Mouse (Mus musculus): ENCODE results near the gene Gas2l2. TPM values are rescaled to one million over a fixed set of nuclear protein-coding genes. Genes with fewer than 3 reads are reported as not detected.

The Gas2l2 gene
- total RNA-seq (2017), result not detected in 2 replicates

DNA sequence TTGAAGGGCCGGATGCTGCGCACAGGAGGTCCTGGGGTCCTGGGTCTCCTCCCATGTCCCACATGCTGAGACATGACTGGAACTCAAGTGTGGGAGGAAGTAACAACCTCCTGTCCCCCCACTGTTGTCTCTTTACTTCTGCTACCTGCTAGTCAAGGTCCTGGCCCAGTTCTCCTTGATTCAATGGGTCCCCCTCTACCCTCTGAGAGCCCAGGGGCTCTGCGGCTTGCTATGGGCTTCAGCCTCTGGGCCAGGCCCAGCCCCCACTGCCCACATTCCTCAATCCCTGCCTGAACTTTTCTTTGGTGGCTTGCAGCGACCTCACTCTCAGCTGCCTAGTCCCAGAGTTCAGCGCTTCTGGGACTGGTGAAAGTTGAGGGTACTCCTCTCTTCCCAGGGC lies at the start of gene Gas2l2:
TSS of gene Gas2l2 (minus strand) at position 101 of the 400 bp plus-strand sequence.
- ATAC-seq (replicated peaks; ENCODE audit: low read depth, poor library complexity, severe bottlenecking), result no peak

- ATAC-seq (replicated peaks; ENCODE audit: low read depth, poor library complexity, severe bottlenecking), result peak; percentile 7; the same call in 1 of the 2 replicates
Observed at GRCm38 (mm10) chr11:83473235-83474016, 44.2 kb upstream of the Gas2l2 start.

DNA sequence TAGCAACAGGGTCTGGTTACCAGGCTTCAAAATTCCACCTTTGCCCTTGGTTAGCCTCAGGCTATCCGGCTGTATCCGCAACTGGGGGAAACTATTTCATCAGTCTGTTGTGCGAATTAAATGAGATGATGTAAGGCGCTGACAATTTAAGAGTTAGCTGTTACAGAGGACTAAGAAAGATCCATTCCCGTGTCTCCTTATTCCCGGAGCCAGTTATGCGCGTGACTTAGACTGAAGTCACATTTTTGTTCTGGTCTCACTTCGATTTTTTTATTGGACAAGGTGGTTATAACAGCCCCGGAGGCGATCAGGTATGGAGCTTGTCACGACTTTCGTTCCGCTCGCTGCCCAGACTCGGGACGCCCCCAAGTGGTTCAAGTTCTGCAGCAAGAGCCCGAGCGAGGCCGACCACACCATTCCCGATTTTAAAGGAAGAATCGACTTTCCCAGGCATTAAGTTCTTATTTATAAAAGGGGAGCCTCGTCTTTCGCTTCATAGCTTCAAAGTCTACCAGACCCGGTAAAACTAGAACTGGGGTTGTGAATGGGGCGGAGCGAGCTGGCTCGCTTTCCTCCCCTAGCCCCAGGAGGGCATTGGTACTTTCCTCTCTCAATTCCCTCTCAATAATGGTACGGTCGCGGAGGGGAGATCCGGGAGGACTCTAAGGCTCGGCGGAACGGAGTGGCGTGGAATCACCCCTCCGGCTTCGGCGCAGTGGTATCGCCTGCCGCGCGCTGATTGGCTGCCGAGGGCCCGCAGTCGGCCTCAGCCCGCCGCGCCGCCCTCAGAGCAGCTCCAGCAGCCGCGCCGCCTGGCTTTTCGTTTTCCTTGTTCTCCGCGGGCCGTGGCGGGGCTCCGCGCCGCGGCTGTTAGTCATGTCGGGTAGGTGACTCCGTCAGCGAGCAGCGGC lies 43.3 kb upstream of the Gas2l2 start, which contains the start of gene Taf15:
TSS of gene Taf15 (plus strand) at position 763 of the 911 bp plus-strand sequence.
- peak; percentile 99 for ATAC-seq (replicated peaks; ENCODE audit: low read depth, poor library complexity, severe bottlenecking)

DNA sequence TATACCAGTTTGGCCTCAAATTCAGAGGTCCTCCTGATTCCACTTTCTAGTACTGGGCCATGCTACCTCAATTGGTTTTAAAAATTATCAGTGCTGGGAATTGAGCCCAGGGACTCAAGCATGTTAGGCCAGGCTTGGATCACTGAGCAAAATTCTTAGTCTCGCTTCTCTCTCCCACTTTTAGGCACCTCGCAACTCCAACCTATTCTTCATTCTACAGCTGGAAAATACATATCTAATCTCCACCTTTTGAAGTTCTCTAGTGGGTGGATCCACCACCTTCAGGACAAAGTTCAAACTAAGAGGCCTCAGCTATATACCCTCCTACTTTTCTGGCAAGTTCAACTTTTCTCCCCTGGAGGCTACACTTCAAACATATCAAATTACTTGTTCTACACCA lies 42.5 kb upstream of the Gas2l2 start:
- no peak for ATAC-seq (replicated peaks; ENCODE audit: low read depth, poor library complexity, severe bottlenecking)

DNA sequence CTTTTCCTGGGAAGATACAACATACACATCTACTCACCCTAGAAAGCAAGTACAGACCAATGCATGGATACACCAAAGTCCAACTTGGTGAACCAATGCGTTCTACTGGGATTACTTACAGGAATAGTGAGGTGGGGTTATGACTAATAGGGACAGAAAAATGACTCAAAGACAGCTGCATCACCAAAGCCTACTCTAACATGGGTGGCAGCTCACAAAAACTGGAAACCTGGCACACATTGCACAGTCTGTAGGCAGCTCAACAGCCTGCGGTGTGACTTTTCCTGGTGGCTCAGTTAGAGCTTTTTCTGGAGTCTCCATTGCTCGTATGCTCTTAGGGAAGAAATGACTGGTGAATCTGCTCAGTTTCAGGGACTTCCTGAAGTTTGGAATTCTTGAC lies 39.5 kb upstream of the Gas2l2 start:
- no peak for ATAC-seq (replicated peaks; ENCODE audit: low read depth, poor library complexity, severe bottlenecking)

- ATAC-seq (replicated peaks; ENCODE audit: low read depth, poor library complexity, severe bottlenecking), result peak; percentile 36
Observed at GRCm38 (mm10) chr11:83467120-83467652, 37.9 kb upstream of the Gas2l2 start.

- ATAC-seq (replicated peaks; ENCODE audit: low read depth, poor library complexity, severe bottlenecking), result no peak
Observed at GRCm38 (mm10) chr11:83465976-83466375, 36.7 kb upstream of the Gas2l2 start.

DNA sequence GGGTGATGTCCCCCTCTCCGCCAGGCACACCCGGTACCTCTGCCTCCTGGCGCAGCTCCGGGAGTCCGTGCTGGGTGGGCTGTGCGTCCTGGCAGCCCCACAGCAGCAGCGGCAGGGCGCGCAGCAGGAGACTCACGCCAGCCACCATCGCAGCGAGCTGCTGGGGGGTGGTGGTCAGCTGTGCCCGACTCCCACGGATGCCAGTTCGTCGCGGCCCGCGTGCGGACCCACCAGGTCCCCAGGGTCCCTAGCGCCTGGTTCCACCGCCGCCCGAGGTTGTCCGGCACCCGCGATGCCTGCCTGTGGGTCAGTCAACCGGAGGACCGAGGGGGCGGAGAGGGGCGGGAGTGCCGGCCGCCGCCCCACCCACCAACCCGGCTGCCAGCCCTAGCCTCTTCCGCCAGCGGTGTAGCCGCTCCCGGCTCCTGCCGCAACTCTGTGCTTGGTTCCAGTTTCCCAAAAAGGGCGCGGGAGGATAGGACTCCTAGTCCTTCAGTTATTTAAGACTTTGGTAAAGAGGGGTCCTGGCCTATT lies 33.5 kb upstream of the Gas2l2 start, which contains the start of gene Mmp28:
TSS of gene Mmp28 (minus strand) at position 361 of the 534 bp plus-strand sequence.
- peak; percentile 48 for ATAC-seq (replicated peaks; ENCODE audit: low read depth, poor library complexity, severe bottlenecking)

- peak; percentile 34; the same call in 1 of the 2 replicates for ATAC-seq (replicated peaks; ENCODE audit: low read depth, poor library complexity, severe bottlenecking)
Observed at GRCm38 (mm10) chr11:83461462-83462027, 32.3 kb upstream of the Gas2l2 start.

- no peak for ATAC-seq (replicated peaks; ENCODE audit: low read depth, poor library complexity, severe bottlenecking)
Observed at GRCm38 (mm10) chr11:83457912-83458601, 28.8 kb upstream of the Gas2l2 start.

GRCm38 (mm10) chr11:83457257-83457656 lies 28.0 kb upstream of the Gas2l2 start:
- no peak for ATAC-seq (replicated peaks; ENCODE audit: low read depth, poor library complexity, severe bottlenecking)

DNA sequence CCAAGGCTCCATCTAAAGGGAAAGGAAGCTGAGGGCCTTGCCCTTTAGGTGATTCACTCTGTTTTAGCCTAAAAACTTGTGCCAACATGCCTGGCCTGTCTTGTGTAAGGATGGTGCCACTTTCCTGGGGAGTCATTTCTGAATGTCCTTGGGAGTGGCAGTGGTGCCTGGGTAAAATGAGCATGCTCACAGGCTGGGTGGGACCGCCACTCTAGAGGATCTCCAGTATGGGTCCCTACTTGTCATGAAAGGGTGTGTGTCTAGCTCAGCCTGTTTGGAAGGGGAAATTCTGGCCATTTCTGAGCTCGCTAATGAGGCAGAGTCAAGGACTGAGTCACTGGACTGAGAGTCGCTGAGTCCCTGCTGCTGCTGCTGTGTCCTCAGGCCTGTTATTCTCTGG lies 26.4 kb upstream of the Gas2l2 start:
- ATAC-seq (replicated peaks; ENCODE audit: low read depth, poor library complexity, severe bottlenecking), result no peak

GRCm38 (mm10) chr11:83454548-83454947 lies 25.3 kb upstream of the Gas2l2 start:
- ATAC-seq (replicated peaks; ENCODE audit: low read depth, poor library complexity, severe bottlenecking), result peak; percentile 77

GRCm38 (mm10) chr11:83451281-83451680 lies 22.0 kb upstream of the Gas2l2 start:
- no peak for ATAC-seq (replicated peaks; ENCODE audit: low read depth, poor library complexity, severe bottlenecking)

DNA sequence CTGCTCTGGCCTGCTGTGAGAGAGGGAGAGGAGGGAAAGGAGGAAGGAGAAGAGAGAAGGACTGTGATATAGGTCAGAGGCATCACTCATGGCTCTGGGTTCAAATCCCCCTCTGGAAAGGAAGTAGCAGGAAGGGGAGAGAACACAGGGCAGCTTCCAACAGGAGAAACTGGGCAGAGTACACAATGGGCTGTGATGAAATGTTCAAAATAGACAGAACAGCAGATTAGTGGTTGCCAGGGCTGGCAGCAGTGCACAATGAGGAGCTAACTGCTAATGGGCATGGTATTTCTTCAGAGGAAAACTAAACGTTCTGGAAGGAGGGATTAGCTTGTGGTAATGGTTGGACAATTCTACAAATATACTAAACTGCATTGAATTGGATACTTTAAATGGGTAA lies 21.3 kb upstream of the Gas2l2 start:
- no peak for ATAC-seq (replicated peaks; ENCODE audit: low read depth, poor library complexity, severe bottlenecking)

- no peak for ATAC-seq (replicated peaks; ENCODE audit: low read depth, poor library complexity, severe bottlenecking)
Observed at GRCm38 (mm10) chr11:83449298-83449697, 20.0 kb upstream of the Gas2l2 start.

DNA sequence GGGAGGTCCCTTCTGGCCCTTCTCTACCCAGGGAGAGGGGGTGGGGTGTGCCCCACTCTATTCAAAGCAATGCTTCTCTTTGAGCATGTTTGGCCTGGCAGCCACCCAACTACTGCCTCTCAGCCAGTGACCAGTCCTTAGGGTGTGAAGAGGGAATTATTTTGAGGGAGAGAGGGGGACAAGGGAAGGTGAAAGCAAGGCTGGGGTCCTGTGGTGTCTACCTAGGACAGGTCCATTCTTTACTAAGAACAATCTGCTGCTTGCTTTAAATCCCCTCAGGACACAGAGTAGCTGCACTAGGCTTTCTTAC lies 19.6 kb upstream of the Gas2l2 start:
- no peak for ATAC-seq (replicated peaks; ENCODE audit: low read depth, poor library complexity, severe bottlenecking)

DNA sequence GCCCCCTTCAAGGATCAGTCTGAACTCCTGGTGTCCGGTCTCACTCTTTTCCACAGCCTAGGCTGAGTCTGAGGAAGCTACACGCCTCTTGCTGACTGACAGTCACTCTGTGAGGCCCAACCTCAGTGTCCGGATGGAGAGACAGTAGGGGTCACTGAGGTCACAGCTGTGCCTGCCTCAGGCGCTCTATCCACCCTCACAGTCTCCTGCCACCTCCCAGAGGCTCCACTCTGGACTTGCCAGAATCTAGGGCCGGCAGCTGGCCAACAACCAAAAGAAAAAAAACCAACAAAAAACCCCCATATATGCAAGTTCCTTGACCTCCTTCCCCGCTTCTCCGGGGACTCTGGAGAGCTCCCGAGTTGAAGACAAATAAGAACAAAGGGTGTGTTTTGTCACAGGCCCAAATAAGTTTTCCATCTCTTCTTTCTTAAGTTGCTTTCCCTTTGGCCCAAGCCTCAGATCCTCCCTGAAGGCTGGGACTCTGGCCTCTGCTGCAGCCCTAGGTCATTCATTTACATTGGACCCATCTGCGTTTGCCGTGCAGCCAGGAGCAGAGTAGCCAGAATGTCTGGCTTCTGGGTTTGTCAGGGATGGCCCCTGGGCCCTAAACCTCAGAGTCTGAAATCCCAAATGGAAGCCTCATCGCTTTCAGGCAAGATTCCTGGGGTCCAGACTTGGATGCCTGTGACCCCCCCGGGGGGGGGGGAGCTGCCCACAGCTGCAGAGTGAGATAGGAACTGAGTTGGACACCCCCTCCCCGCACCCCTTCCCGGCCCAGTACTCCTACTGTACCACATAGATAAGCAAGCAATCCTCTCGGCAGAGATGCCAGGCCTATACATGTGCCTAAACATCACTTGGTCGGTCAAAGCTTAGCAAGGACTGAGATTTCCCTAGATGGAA lies 19.0 kb upstream of the Gas2l2 start:
- ATAC-seq (replicated peaks; ENCODE audit: low read depth, poor library complexity, severe bottlenecking), result no peak

- no peak for ATAC-seq (replicated peaks; ENCODE audit: low read depth, poor library complexity, severe bottlenecking)
Observed at GRCm38 (mm10) chr11:83447612-83448011, 18.4 kb upstream of the Gas2l2 start.
